Mouse (Mus musculus): ENCODE results near the gene Arhgap24. TPM values are rescaled to one million over a fixed set of nuclear protein-coding genes. Genes with fewer than 3 reads are reported as not detected.

Gene Arhgap24
- polyA plus RNA-seq, 1 experiment = 4.2 TPM

- Histone ChIP-seq H3K27ac (ENCODE audit: insufficient read depth, low read length) (no peak overlapping the region), H3K4me1 (ENCODE audit: control insufficient read depth, insufficient read depth, insufficient read length) (no peaks in the 10 kb centered on the region), H3K27me3 (ENCODE audit: control insufficient read depth, insufficient read depth, low read length) (no peaks in the 10 kb centered on the region), H3K36me3 (ENCODE audit: control insufficient read depth, insufficient read depth, low read length) (no peaks in the 10 kb centered on the region), H3K4me3 (ENCODE audit: extremely low read depth, insufficient read depth, insufficient read length) (no peak overlapping the region)
- 86% methylated on average over 3 of the region's 3 CpGs for WGBS
- TF ChIP-seq POLR2A (IDR thresholded peaks at IDR 0.05; ENCODE audit: low read depth, low read length) (no peak), CTCF (IDR thresholded peaks at IDR 0.05; ENCODE audit: extremely low read depth, insufficient read depth, insufficient read length, insufficient replicate concordance) (no peak)
- DNase-seq (ENCODE audit: low read depth in 1 of 2, low spot score in 2 of 2) = no peak
Measured at GRCm38 (mm10) chr5:102623807-102624435, 142.7 kb downstream of the Arhgap24 start.

- no peak for DNase-seq (ENCODE audit: low read depth in 1 of 2, low spot score in 2 of 2)
- Histone ChIP-seq H3K27me3 (ENCODE audit: control insufficient read depth, insufficient read depth, low read length) (no peaks in the 10 kb centered on the region), H3K27ac (ENCODE audit: insufficient read depth, low read length) (no peak overlapping the region), H3K4me3 (ENCODE audit: extremely low read depth, insufficient read depth, insufficient read length) (no peak overlapping the region), H3K36me3 (ENCODE audit: control insufficient read depth, insufficient read depth, low read length) (no peaks in the 10 kb centered on the region; the same call in 1 of the 2 replicates), H3K4me1 (ENCODE audit: control insufficient read depth, insufficient read depth, insufficient read length) (no peaks in the 10 kb centered on the region)
- 88% methylated on average over 2 of the region's 2 CpGs for WGBS
- TF ChIP-seq POLR2A (IDR thresholded peaks at IDR 0.05; ENCODE audit: low read depth, low read length) (no peak), CTCF (IDR thresholded peaks at IDR 0.05; ENCODE audit: extremely low read depth, insufficient read depth, insufficient read length, insufficient replicate concordance) (no peak)
Measured at GRCm38 (mm10) chr5:102626671-102627070, 145.5 kb downstream of the Arhgap24 start.

GRCm38 (mm10) chr5:102629362-102629771 lies 148.2 kb downstream of the Arhgap24 start:
- WGBS = 81% methylated on average over 11 of the region's 11 CpGs

GRCm38 (mm10) chr5:102635591-102635990 lies 154.4 kb downstream of the Arhgap24 start:
- no peaks in the 10 kb centered on the region; the same call in 1 of the 2 replicates for H3K4me1 ChIP-seq (ENCODE audit: control insufficient read depth, insufficient read depth, insufficient read length)
- 93% methylated on average over 4 of the region's 4 CpGs for WGBS
- TF ChIP-seq CTCF (IDR thresholded peaks at IDR 0.05; ENCODE audit: extremely low read depth, insufficient read depth, insufficient read length, insufficient replicate concordance) (no peak), POLR2A (IDR thresholded peaks at IDR 0.05; ENCODE audit: low read depth, low read length) (no peak)
- no peak for DNase-seq (ENCODE audit: low read depth in 1 of 2, low spot score in 2 of 2)
- no peak overlapping the region for H3K27ac ChIP-seq (ENCODE audit: insufficient read depth, low read length)
- no peak overlapping the region for H3K4me3 ChIP-seq (ENCODE audit: extremely low read depth, insufficient read depth, insufficient read length)
- H3K27me3 ChIP-seq (ENCODE audit: control insufficient read depth, insufficient read depth, low read length) = no peaks in the 10 kb centered on the region
- H3K36me3 ChIP-seq (ENCODE audit: control insufficient read depth, insufficient read depth, low read length) = no peaks in the 10 kb centered on the region

More at GRCm38 (mm10) chr5:102629362-102629771, 148.2 kb downstream of the Arhgap24 start:
- no peak overlapping the region for H3K27ac ChIP-seq (ENCODE audit: insufficient read depth, low read length)
- H3K4me1 ChIP-seq (ENCODE audit: control insufficient read depth, insufficient read depth, insufficient read length) = no peaks in the 10 kb centered on the region; the same call in 1 of the 2 replicates
- no peak overlapping the region for H3K4me3 ChIP-seq (ENCODE audit: extremely low read depth, insufficient read depth, insufficient read length)
- no peak for DNase-seq (ENCODE audit: low read depth in 1 of 2, low spot score in 2 of 2)
- no peaks in the 10 kb centered on the region; the same call in 1 of the 2 replicates for H3K36me3 ChIP-seq (ENCODE audit: control insufficient read depth, insufficient read depth, low read length)
- H3K27me3 ChIP-seq (ENCODE audit: control insufficient read depth, insufficient read depth, low read length) = no peaks in the 10 kb centered on the region
- no peak for TF ChIP-seq CTCF (IDR thresholded peaks at IDR 0.05; ENCODE audit: extremely low read depth, insufficient read depth, insufficient read length, insufficient replicate concordance)
- TF ChIP-seq POLR2A (IDR thresholded peaks at IDR 0.05; ENCODE audit: low read depth, low read length) = no peak

GRCm38 (mm10) chr5:102639782-102640559 lies 158.8 kb downstream of the Arhgap24 start:
- Histone ChIP-seq H3K27me3 (ENCODE audit: control insufficient read depth, insufficient read depth, low read length) (no peaks in the 10 kb centered on the region), H3K27ac (ENCODE audit: insufficient read depth, low read length) (no peak overlapping the region), H3K4me3 (ENCODE audit: extremely low read depth, insufficient read depth, insufficient read length) (no peak overlapping the region), H3K36me3 (ENCODE audit: control insufficient read depth, insufficient read depth, low read length) (no peaks in the 10 kb centered on the region), H3K4me1 (ENCODE audit: control insufficient read depth, insufficient read depth, insufficient read length) (no peaks in the 10 kb centered on the region)
- TF ChIP-seq CTCF (IDR thresholded peaks at IDR 0.05; ENCODE audit: extremely low read depth, insufficient read depth, insufficient read length, insufficient replicate concordance) = no peak
- TF ChIP-seq POLR2A (IDR thresholded peaks at IDR 0.05; ENCODE audit: low read depth, low read length) = no peak
- 46% methylated on average over 7 of the region's 7 CpGs for WGBS
- DNase-seq (ENCODE audit: low read depth in 1 of 2, low spot score in 2 of 2) = no peak

- Histone ChIP-seq H3K27me3 (ENCODE audit: control insufficient read depth, insufficient read depth, low read length) (no peaks in the 10 kb centered on the region), H3K36me3 (ENCODE audit: control insufficient read depth, insufficient read depth, low read length) (no peaks in the 10 kb centered on the region), H3K4me1 (ENCODE audit: control insufficient read depth, insufficient read depth, insufficient read length) (no peaks in the 10 kb centered on the region), H3K4me3 (ENCODE audit: extremely low read depth, insufficient read depth, insufficient read length) (no peak overlapping the region), H3K27ac (ENCODE audit: insufficient read depth, low read length) (no peak overlapping the region)
- TF ChIP-seq CTCF (IDR thresholded peaks at IDR 0.05; ENCODE audit: extremely low read depth, insufficient read depth, insufficient read length, insufficient replicate concordance) = no peak
- no peak for TF ChIP-seq POLR2A (IDR thresholded peaks at IDR 0.05; ENCODE audit: low read depth, low read length)
- DNase-seq (ENCODE audit: low read depth in 1 of 2, low spot score in 2 of 2) = no peak
- WGBS = 70% methylated on average over 7 of the region's 7 CpGs
Measured at GRCm38 (mm10) chr5:102643364-102643763, 162.2 kb downstream of the Arhgap24 start.

Data from spleen, adult 2 months (tissue).